Mouse (Mus musculus) ES-Bruce4 (cell line): ENCODE results near the gene Dll3.

Experiments used
- CTCF ChIP-seq: IDR thresholded peaks from one replicate; pipeline ENCODE4 v1.8.1; 2011; ENCODE audit warnings: low read depth, low read length
- EP300 ChIP-seq: IDR thresholded peaks from 2 replicates; pipeline ENCODE4 v1.6.1; 2011; ENCODE audit warnings: low read depth, low read length; ENCODE audit not compliant: insufficient read depth
- POLR2A ChIP-seq: IDR thresholded peaks from one replicate; pipeline ENCODE4 v1.8.1; 2011; ENCODE audit warnings: low read length; ENCODE audit not compliant: insufficient read depth

GRCm38 (mm10) chr7:28325293-28325692 lies 23.3 kb upstream of the Dll3 start:
- TF ChIP-seq POLR2A (no peak), CTCF (no peak), EP300 (no peak)
